20 mouse cellular contexts compared by ENCODE assay signal in genomic region chr16:95744771-95745170, GRCm38 (mm10).
"Had no signal": no experiment of that assay in that cellular context is flagged by ENCODE, and none has a peak within 500 bp of the region (broad histone marks: within the 10 kb centered on the region; RNA-seq: fewer than 3 reads in every experiment).

No protein-coding gene starts in this region.

- H3K36me3 ChIP-seq: limb, embryonic 10.5 days; limb, embryonic 13.5 days; liver, embryonic 12.5 days; liver, embryonic 15.5 days; midbrain, embryonic 12.5 days; midbrain, embryonic 15.5 days; neural tube, embryonic 13.5 days had no signal

- H3K4me2 ChIP-seq: limb, embryonic 13.5 days; liver, embryonic 12.5 days; liver, embryonic 15.5 days; midbrain, embryonic 12.5 days; midbrain, embryonic 15.5 days; neural tube, embryonic 13.5 days had no signal

- H3K27ac ChIP-seq: layer of hippocampus, adult 2 months; limb, embryonic 10.5 days; limb, embryonic 13.5 days; liver, embryonic 12.5 days; liver, embryonic 15.5 days; macrophage; midbrain, embryonic 12.5 days; midbrain, embryonic 15.5 days; neural tube, embryonic 13.5 days had no signal

- H3K4me3 ChIP-seq: layer of hippocampus, adult 2 months; limb, embryonic 10.5 days; limb, embryonic 13.5 days; liver, embryonic 12.5 days; liver, embryonic 15.5 days; midbrain, embryonic 12.5 days; midbrain, embryonic 15.5 days; myocyte; neural tube, embryonic 13.5 days had no signal

- H3K27me3 ChIP-seq: limb, embryonic 13.5 days; liver, embryonic 12.5 days; liver, embryonic 15.5 days; midbrain, embryonic 12.5 days; midbrain, embryonic 15.5 days; neural tube, embryonic 13.5 days had no signal

- H3K9me3 ChIP-seq: limb, embryonic 10.5 days; limb, embryonic 13.5 days; liver, embryonic 12.5 days; liver, embryonic 15.5 days; midbrain, embryonic 12.5 days; midbrain, embryonic 15.5 days; neural tube, embryonic 13.5 days had no signal

- ATAC-seq: liver, embryonic 12.5 days; lung, postnatal 0 days; midbrain, embryonic 15.5 days had no signal

- H3K4me1 ChIP-seq: liver, embryonic 12.5 days; midbrain, embryonic 12.5 days had no signal

- DNase-seq: kidney, adult 9 months; kidney, postnatal 25 days; layer of hippocampus, adult 9-11 months; liver; lung, adult 2 months; retina, postnatal 1 day; right cerebral cortex, postnatal 25 days; spleen, adult 18-20 months; thymus, postnatal 25 days had no signal

- H3K9ac ChIP-seq: limb, embryonic 13.5 days; liver, embryonic 12.5 days; liver, embryonic 15.5 days; midbrain, embryonic 12.5 days; midbrain, embryonic 15.5 days; neural tube, embryonic 13.5 days had no signal
